Mouse (Mus musculus) heart, embryonic 12.5 days (tissue): ENCODE measurements around the gene Il13ra2. TPM values are rescaled to one million over a fixed set of nuclear protein-coding genes. Genes with fewer than 3 reads are reported as not detected.
"Not testable (repeated sequence)": the region's sequence is repeated elsewhere in the genome, so short reads cannot be mapped to it uniquely, and the experiment has no call there.

ENCODE experiments used
- ATAC-seq: fragments of 200-750 bp; cut with Nextera tagmentation; 2 replicates; pipeline ENCODE4 v1.8.0; 2017; ENCODE audit warnings: moderate TSS enrichment, moderate library complexity; ENCODE audit not compliant: insufficient number of reproducible peaks, low FRiP score
- H3K27ac ChIP-seq: fragments of 300-500 bp; sonication (generic); 2 replicates; pipeline ENCODE4 v1.5.1; 2016; ENCODE audit warnings: mild to moderate bottlenecking, moderate library complexity; ENCODE audit not compliant: poor library complexity, severe bottlenecking
- H3K27me3 ChIP-seq: fragments of 300-500 bp; sonication (generic); replicated peaks from 2 replicates; pipeline ENCODE4 v1.6.1; 2016; ENCODE audit warnings: mild to moderate bottlenecking, moderate library complexity
- H3K36me3 ChIP-seq: fragments of 300-500 bp; sonication (generic); 2 replicates; pipeline ENCODE4 v1.6.1; 2016; ENCODE audit warnings: mild to moderate bottlenecking, moderate library complexity
- H3K4me1 ChIP-seq: fragments of 300-500 bp; sonication (generic); replicated peaks from 2 replicates; pipeline ENCODE4 v1.6.1; 2016; ENCODE audit warnings: mild to moderate bottlenecking
- H3K4me2 ChIP-seq: fragments of 300-500 bp; sonication (generic); 2 replicates; pipeline ENCODE4 v1.6.1; 2016; ENCODE audit warnings: mild to moderate bottlenecking, moderate library complexity
- H3K4me3 ChIP-seq: fragments of 300-500 bp; sonication (generic); 2 replicates; pipeline ENCODE4 v1.5.1; 2016; ENCODE audit warnings: mild to moderate bottlenecking
- H3K9ac ChIP-seq: fragments of 300-500 bp; sonication (generic); 2 replicates; pipeline ENCODE4 v1.6.1; 2016; ENCODE audit warnings: mild to moderate bottlenecking, moderate library complexity
- H3K9me3 ChIP-seq: fragments of 300-500 bp; sonication (generic); replicated peaks from 2 replicates; pipeline ENCODE4 v1.6.1; 2016; ENCODE audit warnings: mild to moderate bottlenecking, moderate library complexity
- WGBS: fragments of 180-500 bp; shearing (Covaris S2); methylation state at CpG from one replicate; pipeline ENCODE4 v1.1.7; 2016; 5-methylcytosine and 5-hydroxymethylcytosine counted together
- polyA plus RNA-seq: library from polyadenylated mRNA; unstranded; fragments of >200 nt; fragmentation: Nextera tagmentation; extraction: Ambion mirVana; gene quantifications from 2 replicates; pipeline ENCODE4 v1.2.1, GENCODE M21; 2016

Gene Il13ra2
- polyA plus RNA-seq, result not detected in 2 replicates

DNA sequence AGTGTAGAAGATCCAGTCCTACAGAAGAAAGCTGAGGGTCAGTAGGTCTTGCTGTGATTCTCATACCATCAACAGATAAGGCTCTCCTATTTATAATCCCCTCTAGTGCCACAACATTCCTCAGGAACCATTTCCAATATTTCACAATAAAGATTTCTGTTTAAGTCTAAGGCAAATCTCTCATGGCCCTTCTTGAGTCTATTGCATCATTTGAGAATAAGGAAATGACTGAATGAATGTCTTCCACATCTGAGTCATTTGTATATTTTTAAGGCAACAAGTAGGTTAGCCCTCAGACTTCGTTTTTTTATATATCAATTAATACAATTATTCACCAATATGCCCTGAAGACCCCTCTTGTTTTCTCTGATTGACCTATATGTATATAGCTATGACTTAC is at the start of gene Il13ra2:
TSS of gene Il13ra2 (minus strand) at position 64 of the 400 bp plus-strand sequence.
- WGBS, result 39% methylated on average over 1 of the region's 1 CpGs
- ATAC-seq, result no peak
- H3K4me3 ChIP-seq, result no peak within 1 kb of the TSS
- no peak within 1 kb of the TSS for H3K27ac ChIP-seq
- no peaks in the 10 kb centered on the region for H3K36me3 ChIP-seq
- no peaks in the 10 kb centered on the region for H3K4me1 ChIP-seq
- H3K9ac ChIP-seq, result no peak within 1 kb of the TSS
- no peak within 1 kb of the TSS for H3K4me2 ChIP-seq
- H3K27me3 ChIP-seq, result no peaks in the 10 kb centered on the region
- H3K9me3 ChIP-seq, result no peaks in the 10 kb centered on the region

DNA sequence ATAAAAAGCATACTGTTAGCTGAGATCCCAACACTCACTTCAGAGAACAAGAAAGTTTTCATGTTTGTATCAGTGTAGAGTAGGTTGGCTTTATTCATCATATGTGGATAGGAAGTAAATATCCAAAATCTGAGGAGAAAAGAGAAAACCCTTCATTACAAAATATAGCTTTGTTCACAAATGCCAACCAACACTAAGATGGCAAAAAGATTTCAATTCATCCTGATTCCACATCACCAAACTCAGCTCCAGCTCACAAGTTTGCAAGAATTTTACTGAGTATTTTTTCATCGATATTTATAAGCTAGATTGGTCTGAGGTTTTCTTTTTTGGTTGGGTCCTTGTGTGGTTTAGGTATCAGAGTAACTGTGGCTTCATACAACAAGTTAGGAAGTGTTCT is 24.6 kb upstream of the Il13ra2 start, which contains the start of gene Vmn1r239-ps:
TSS of gene Vmn1r239-ps (minus strand) at position 101 of the 400 bp plus-strand sequence.
- not testable (repeated sequence) for H3K4me3 ChIP-seq, H3K27me3 ChIP-seq, H3K9ac ChIP-seq, H3K4me1 ChIP-seq, H3K4me2 ChIP-seq, H3K9me3 ChIP-seq, ATAC-seq, H3K36me3 ChIP-seq, H3K27ac ChIP-seq
- WGBS, result 53% methylated on average over 1 of the region's 1 CpGs

DNA sequence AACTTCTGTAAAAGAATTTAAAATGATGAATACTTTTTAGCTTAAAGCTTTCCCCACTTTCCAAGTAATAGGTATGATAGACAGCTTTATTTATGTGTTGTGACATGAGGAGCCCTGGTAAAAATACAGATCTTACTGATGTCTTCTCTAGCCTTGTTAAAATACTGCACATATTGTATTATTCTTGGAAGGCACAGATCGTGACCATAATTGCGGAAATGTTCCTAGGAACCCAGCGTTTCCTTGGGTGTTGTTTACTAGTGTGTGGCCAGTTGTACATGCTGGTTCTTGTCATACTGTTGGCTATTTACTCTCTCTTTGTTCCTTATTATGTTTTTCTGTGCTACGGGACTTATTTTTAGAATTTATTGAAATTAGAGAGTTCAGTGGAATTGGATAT is 14.4 kb upstream of the Il13ra2 start:
- 86% methylated on average over 4 of the region's 4 CpGs for WGBS

DNA sequence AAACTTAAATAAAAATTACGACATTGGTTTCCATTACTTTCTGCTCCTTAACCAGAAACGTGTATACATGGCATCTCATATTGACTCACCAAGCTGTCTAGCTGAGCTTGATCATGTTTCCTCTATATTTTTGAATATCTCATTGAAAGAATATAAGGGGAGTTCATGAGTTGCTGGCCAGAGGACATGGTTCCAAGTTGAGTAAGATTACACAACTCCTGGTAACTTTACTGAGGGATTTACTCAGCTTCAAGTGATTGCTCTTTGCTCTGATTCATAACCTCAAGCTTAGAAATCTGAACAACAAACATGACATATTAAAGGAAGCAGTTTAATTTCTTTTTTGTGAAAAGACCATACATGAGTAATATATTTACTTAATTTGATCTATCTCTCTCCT is 6.4 kb upstream of the Il13ra2 start:
- Histone ChIP-seq H3K36me3 (no peaks in the 10 kb centered on the region), H3K4me1 (no peaks in the 10 kb centered on the region), H3K27ac (no peak overlapping the region), H3K9ac (no peak overlapping the region), H3K27me3 (no peaks in the 10 kb centered on the region), H3K4me2 (no peak overlapping the region), H3K4me3 (no peak overlapping the region), H3K9me3 (no peaks in the 10 kb centered on the region)
- 67% methylated on average over 2 of the region's 2 CpGs for WGBS
- ATAC-seq, result no peak

More for the DNA sequence above, 14.4 kb upstream of the Il13ra2 start:
- no peaks in the 10 kb centered on the region for H3K27me3 ChIP-seq
- no peak overlapping the region for H3K9ac ChIP-seq
- no peaks in the 10 kb centered on the region for H3K9me3 ChIP-seq
- no peak overlapping the region for H3K27ac ChIP-seq
- ATAC-seq, result no peak
- no peak overlapping the region for H3K4me3 ChIP-seq
- H3K4me2 ChIP-seq, result no peak overlapping the region
- no peaks in the 10 kb centered on the region for H3K4me1 ChIP-seq
- H3K36me3 ChIP-seq, result no peaks in the 10 kb centered on the region

DNA sequence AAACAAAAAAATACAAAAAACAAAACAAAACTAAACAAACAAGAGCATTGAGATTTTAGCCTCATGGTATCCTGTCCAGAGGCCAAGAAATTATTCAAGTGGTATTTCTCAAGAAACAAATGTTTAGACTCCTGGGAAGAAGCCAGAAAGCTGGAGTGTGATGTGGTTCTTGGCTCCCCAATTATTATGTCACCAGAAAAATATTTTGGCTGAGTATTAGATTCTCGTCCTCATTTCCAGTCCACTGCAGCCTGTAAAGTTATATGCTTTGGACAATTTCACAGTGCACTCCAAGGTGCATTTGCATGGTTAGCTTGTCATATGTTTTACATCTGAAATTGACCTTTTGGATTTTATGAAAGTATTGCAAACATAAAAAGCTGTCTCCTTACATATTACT is 761 bp upstream of the Il13ra2 start:
- H3K27me3 ChIP-seq, result no peaks in the 10 kb centered on the region
- no peaks in the 10 kb centered on the region for H3K9me3 ChIP-seq
- H3K9ac ChIP-seq, result no peak overlapping the region
- WGBS, result 43% methylated on average over 1 of the region's 1 CpGs
- H3K27ac ChIP-seq, result no peak overlapping the region
- no peak overlapping the region for H3K4me2 ChIP-seq
- H3K36me3 ChIP-seq, result no peaks in the 10 kb centered on the region
- H3K4me3 ChIP-seq, result no peak overlapping the region
- no peaks in the 10 kb centered on the region for H3K4me1 ChIP-seq
- ATAC-seq, result no peak

DNA sequence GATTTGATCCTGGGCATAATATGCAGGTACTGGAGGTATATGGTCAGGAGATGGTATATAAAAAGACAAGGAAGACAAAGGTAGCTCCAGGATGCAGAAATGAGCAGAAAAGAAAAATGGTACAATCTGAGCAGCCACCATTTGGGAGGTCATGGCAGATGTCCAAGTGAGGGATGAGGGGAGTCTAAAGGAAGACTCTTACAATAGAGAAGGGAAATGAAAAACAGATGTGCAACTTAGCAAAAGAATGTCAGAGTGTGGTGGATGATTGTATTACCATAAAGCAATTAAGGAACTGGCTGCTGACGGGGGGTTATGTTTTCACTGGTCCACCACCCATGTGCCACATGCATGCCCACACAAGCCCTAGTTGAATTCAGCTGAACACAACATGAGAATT is 35.5 kb downstream of the Il13ra2 start:
- no peak overlapping the region for H3K4me2 ChIP-seq
- H3K36me3 ChIP-seq, result no peaks in the 10 kb centered on the region
- no peak overlapping the region for H3K4me3 ChIP-seq
- ATAC-seq, result no peak
- no peak overlapping the region for H3K27ac ChIP-seq
- WGBS, result 69% methylated on average over 1 of the region's 1 CpGs
- no peaks in the 10 kb centered on the region for H3K9me3 ChIP-seq
- H3K4me1 ChIP-seq, result no peaks in the 10 kb centered on the region
- no peak overlapping the region for H3K9ac ChIP-seq
- no peaks in the 10 kb centered on the region for H3K27me3 ChIP-seq

DNA sequence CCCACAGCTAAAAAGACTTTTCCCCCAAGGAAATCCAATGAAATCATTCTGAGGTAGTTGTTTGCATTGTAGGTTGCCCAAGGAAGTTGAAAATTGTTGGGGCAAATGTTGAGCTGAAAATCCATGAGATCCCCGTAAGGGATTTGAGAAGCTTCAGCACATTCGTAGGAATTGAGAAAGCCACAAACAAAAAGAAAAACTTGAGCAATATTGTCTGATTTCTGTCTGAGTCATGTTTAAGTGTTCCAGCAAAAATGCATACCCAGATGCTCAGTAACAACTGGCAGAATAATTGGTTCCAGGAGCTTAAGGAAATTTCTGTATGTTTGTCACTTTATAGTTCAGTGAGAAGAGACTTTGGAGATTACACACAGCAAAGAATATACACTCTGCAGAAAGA is 79.8 kb downstream of the Il13ra2 start:
- Histone ChIP-seq H3K4me2 (no peak overlapping the region), H3K9ac (no peak overlapping the region), H3K27ac (no peak overlapping the region), H3K36me3 (no peaks in the 10 kb centered on the region), H3K4me1 (no peaks in the 10 kb centered on the region), H3K9me3 (no peaks in the 10 kb centered on the region), H3K27me3 (no peaks in the 10 kb centered on the region), H3K4me3 (no peak overlapping the region)
- ATAC-seq, result no peak
- 67% methylated on average over 2 of the region's 2 CpGs for WGBS

Other genes starting within 250 kb of the Il13ra2 start
- gene Vmn1r239-ps, start 24.5 kb upstream of the Il13ra2 start, polyA plus RNA-seq, result not detected in 2 replicates
- gene Lrch2, start 124.9 kb upstream of the Il13ra2 start, polyA plus RNA-seq, result 3.4 and 5.0 TPM in 2 replicates